Mouse (Mus musculus) mesoderm, embryonic 11.5 days (tissue): Measurements from ENCODE around the gene Clstn2.

Source experiments
- DNase-seq: peaks from one replicate; pipeline ENCODE4 v3.0.0-alpha.2; 2012; ENCODE audit warnings: low read depth, low spot score

The Clstn2 gene

DNA sequence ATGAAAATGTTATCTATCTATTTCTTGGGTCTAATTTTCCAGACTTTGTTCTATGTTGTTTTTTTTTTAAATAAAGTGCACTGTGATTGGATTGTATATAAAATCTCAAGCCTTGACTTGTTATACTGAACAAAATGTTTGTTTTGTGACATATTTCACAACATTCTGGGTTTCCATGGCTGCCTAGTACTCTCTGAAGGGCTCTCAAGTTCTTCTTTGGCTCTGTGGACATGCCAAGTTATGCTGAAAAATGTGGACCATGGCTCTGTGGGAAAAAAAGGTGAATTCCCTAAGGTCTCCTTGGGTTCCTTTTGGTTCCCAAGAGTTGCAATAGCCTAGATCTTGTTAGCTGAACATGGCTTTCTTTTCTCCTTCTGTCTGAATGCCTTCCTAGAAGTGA lies 353.1 kb downstream of the Clstn2 start:
- no peak for DNase-seq

DNA sequence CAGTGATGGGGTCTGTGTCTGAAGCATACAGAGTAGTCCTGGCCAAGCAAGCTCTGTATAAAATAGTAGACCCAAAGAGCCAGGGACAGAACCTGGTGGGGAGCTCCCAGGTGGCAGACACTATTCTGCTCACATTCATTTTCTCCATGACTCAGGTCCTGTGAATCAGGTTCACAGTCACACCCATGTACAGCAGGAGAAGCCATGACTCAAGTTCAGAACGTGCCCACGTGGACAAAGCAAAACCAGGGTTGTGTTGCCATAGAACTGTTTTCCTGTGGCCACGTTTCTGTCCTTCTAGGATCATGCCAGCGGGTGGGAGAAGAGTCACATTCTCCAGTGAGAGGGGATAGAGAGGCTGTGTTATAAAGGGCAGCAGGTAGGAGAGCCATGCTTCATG lies 353.9 kb downstream of the Clstn2 start:
- no peak for DNase-seq

GRCm38 (mm10) chr9:97677075-97677474 lies 355.9 kb downstream of the Clstn2 start:
- DNase-seq, result no peak

GRCm38 (mm10) chr9:97672681-97673080 lies 360.3 kb downstream of the Clstn2 start:
- no peak for DNase-seq

DNA sequence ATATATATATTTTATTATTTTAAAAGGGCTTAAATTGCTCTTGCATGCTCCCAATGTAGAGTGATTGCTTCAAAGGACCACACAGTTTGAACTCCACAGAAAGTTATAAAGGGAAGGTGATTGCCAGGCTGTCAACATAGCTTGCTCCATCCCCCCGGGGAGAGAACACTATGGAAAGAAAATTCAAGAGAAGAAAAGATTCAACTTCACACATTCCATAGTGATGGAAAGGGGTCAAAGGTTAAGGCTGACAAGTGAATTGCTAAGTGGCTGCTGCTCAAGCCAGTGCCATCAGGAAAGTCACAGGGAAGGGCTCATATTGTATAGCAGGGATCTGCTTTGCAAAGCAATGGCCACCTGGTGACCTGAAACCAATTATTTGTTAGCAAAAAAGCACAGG lies 360.8 kb downstream of the Clstn2 start:
- peak; percentile 69 for DNase-seq

- no peak for DNase-seq
Observed at GRCm38 (mm10) chr9:97670666-97671065, 362.3 kb downstream of the Clstn2 start.

GRCm38 (mm10) chr9:97660989-97661388 lies 372.0 kb downstream of the Clstn2 start:
- DNase-seq, result no peak

DNA sequence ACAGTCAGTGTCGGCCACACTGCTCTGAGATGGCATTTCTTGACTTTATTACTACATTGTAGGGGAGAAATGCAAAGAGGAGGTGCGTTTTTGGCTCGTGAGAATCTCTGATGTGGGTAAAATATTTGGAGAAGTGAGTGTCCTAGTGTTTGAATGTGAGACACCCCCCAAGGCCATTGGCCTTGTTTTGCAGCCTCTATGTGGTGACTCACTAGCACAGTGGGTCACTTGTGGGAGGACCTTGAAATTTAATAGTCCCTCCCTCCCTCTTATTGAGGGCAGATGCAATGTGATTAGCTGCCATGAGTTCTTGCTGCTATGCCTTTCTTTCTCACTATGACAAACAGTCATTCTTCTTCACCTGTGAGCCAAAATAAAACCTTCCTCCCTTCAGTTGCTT lies 374.2 kb downstream of the Clstn2 start:
- no peak for DNase-seq

GRCm38 (mm10) chr9:97648409-97648808 lies 384.6 kb downstream of the Clstn2 start:
- DNase-seq, result no peak

DNA sequence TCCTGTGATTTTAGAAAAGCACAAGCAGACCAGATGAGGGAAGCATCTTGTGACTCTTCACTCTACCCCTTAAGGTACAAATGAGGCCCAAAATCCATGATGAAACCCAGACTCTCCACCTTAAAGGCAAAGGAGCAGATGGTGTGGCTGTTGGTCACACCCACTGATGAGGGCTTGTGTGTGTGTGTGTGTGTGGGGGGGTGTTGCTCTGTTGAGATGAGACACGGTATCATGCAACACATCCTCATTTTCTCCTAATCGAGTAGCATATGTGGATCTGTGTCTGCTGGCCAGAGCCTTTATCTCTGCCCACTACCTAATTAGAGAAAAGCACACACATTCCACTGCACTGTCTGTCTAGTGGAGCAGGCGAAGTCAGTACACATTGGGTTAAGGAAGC lies 387.2 kb downstream of the Clstn2 start:
- DNase-seq, result no peak

DNA sequence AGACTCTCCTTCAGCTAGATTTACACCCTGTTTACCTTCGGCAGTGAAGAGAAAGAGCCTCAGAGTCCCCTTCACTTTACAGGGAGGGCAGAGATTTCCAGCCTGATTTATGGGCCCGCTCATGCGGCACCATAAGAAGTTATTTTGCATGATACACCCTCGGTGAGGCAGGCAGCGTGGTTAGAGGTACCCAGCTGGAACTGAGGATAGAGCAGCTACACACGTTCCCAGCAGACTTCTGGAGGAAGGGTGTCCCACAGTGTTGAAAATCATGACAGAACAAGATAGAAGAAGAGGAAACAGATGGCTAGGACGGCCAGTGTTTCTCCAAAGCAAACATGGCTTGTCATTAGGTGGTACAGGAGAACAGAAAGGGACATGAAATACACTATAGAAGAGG lies 390.6 kb downstream of the Clstn2 start:
- DNase-seq, result peak; percentile 23

DNA sequence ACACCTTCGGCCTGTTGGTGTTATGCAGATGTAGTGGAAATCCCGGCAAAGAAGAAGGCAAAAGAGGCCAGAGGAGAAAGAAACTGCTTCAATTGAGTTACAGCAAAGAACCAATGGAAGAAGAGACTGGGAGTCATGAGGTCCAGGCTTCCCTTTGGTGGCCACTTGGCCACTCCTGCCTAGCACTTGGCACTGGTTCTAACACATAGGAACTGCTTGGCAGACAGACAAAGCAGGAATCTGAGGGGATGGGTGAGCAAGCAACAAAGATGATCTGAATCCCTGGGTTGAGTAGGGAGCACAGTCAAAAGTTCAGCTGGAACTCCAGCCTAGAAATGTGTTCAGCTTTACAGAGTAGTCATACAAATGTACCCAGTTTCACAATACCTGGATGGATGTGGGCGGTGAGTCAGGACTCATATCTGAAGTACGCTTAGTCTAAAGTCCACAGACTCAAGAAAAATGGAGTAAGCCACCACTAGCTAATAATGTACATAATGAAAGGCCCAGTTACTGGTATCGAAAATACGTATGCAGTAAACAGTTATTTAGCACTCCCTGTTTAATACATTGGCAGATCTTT lies 392.9 kb downstream of the Clstn2 start:
- no peak for DNase-seq

GRCm38 (mm10) chr9:97638683-97639354 lies 394.2 kb downstream of the Clstn2 start:
- DNase-seq, result no peak

DNA sequence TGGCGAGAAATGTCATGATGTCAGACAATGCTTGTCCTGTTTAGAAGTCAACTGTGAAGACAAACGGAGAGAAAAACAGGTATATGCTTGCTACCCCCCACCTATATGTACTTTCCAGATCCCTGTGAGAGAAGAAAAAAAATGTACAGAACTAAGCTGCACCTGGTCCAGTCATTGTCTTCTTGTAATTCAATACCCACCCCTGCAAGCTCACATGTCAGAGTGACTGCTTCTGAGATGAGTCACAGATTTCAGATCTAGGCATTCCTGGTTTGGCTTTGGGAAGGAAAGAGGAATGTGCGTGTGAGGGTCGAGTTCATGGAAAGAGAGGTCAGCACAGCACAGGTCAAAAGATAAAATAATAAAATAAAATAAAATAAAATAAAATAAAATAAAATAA lies 397.6 kb downstream of the Clstn2 start:
- DNase-seq, result peak; percentile 18

GRCm38 (mm10) chr9:97634831-97635230 lies 398.1 kb downstream of the Clstn2 start:
- DNase-seq, result no peak

GRCm38 (mm10) chr9:97629180-97629579 lies 403.8 kb downstream of the Clstn2 start:
- DNase-seq, result no peak

DNA sequence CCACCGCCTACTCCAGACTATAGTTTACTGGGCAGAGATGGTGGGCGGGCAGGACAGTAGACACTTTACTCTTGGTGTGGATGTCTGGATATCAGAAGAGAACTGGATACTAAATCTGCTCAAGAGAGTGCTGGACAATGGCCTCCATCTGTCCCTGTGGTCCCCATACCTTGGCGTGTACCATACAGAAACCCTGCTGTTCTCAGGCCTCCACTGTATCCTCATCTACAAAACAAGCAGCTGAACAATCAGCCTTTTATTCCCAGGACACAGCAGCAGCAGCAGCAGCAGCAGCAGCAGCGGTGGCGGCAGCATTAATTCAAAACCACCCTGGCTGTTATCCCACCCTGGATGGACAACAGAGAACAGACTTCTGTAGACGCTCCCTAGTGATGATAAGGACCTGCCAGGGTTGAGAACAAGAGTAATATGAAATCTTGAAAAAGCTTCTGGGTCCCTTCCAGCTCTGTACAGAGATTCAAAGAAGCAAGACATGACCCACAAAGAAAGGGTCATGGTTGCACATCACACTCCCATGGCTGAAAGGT lies 404.5 kb downstream of the Clstn2 start:
- DNase-seq, result no peak

DNA sequence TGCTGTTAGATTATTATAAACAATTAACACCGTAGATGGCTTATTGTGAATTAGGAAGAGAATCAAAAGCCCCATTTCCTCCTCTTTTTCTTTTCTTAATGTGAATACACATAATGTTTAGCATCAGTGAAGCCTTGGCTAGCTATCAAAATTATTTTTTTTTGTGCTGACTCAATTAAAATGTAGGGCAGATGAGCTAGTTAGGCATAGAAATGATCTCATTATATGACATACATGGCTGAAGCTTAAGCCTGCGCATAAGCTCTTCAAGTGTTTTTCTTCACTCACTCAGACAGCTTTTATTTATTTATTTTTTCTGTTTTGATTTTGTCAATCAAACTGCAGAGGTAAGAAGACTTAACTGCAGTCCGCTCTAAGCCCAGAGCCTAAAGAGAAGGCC lies 405.1 kb downstream of the Clstn2 start:
- no peak for DNase-seq

GRCm38 (mm10) chr9:97610566-97610965 lies 422.4 kb downstream of the Clstn2 start:
- DNase-seq, result no peak

- DNase-seq, result no peak
Observed at GRCm38 (mm10) chr9:97603729-97604128, 429.3 kb downstream of the Clstn2 start.

GRCm38 (mm10) chr9:97602476-97602875 lies 430.5 kb downstream of the Clstn2 start:
- peak; percentile 34 for DNase-seq

DNA sequence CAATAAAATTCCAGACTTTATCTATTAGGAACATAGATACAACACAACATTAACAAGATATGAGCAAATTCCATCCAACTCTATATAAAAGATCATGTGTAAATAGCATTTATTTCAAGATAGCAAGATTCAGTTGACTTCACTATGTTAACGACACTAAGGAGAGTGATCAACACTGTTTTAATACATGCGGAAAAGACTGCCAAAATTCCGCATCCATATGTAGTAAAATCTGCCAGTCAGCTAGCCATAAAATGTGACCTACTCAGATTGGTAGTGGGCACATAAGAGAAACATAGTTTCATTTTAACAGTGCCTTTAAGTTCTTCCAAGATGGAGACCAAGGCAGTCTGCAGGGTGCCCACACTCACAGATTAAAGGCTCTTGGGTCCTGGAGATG lies 434.0 kb downstream of the Clstn2 start:
- DNase-seq, result no peak

DNA sequence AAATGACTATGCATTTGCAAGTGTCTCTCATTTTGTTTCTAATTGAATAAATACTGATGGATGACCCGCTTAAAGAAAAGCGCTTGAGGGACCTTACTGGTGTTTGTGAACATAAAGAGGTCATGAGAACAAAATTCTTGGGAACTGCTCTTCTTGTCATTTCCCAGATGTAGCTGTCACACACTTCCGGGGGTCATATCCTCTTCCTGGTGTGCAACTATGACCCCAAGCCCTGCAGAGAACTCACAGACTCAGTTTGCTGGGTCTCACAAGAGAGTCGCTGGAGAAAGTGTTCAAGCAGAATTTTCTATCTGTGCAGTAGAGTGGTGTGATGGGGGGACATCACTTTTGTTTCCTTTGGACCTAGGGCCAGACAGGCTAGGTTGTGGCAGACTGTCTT lies 442.3 kb downstream of the Clstn2 start:
- no peak for DNase-seq
